Mouse (Mus musculus): ENCODE data around the gene Gbf1. TPM values are rescaled to one million over a fixed set of nuclear protein-coding genes. Genes with fewer than 3 reads are reported as not detected.

Gene Gbf1
- total and polyA plus RNA-seq, 3 experiments: 39.9 to 49.3 (median 40.0) TPM

GRCm38 (mm10) chr19:46282081-46282849 lies 130.0 kb downstream of the Gbf1 start:
- intact Hi-C loops (cut with DNase I): no loop called here
- Histone ChIP-seq H3K79me2 (replicated peaks; ENCODE audit: control insufficient read depth, insufficient read depth, low read length) (no peaks in the 10 kb centered on the region), H3K4me3 (no peak overlapping the region), H3K27ac (no peak overlapping the region), H3K4me1 (ENCODE audit: control insufficient read depth, insufficient read depth, low read length) (no peaks in the 10 kb centered on the region), H3K27me3 (ENCODE audit: control insufficient read depth, insufficient read depth, low read length) (no peaks in the 10 kb centered on the region), H3K36me3 (ENCODE audit: control insufficient read depth, insufficient read depth, low read length) (no peaks in the 10 kb centered on the region), H3K9ac (ENCODE audit: low read depth, low read length) (no peak overlapping the region)
- WGBS: 96% methylated on average over 11 of the region's 11 CpGs
- no peak for DNase-seq
- no peak for TF ChIP-seq EP300 (IDR thresholded peaks at IDR 0.05; ENCODE audit: insufficient read depth, low read depth, low read length)
- peak; percentile 5; the same call in 1 of the 2 replicates for TF ChIP-seq CTCF (IDR thresholded peaks at IDR 0.05)

- intact Hi-C loops (cut with DNase I): no loop called here
- no peaks in the 10 kb centered on the region for H3K36me3 ChIP-seq (ENCODE audit: control insufficient read depth, insufficient read depth, low read length)
- H3K27ac ChIP-seq: no peak overlapping the region
- H3K9ac ChIP-seq (ENCODE audit: low read depth, low read length): no peak overlapping the region
- WGBS: 84% methylated on average over 4 of the region's 4 CpGs
- no peaks in the 10 kb centered on the region for H3K79me2 ChIP-seq (replicated peaks; ENCODE audit: control insufficient read depth, insufficient read depth, low read length)
- no peaks in the 10 kb centered on the region for H3K27me3 ChIP-seq (ENCODE audit: control insufficient read depth, insufficient read depth, low read length)
- TF ChIP-seq CTCF (IDR thresholded peaks at IDR 0.05) (no peak), EP300 (IDR thresholded peaks at IDR 0.05; ENCODE audit: insufficient read depth, low read depth, low read length) (no peak), POLR2A (IDR thresholded peaks at IDR 0.05; ENCODE audit: insufficient read depth, low read depth, low read length) (no peak)
- H3K4me1 ChIP-seq (ENCODE audit: control insufficient read depth, insufficient read depth, low read length): no peaks in the 10 kb centered on the region
- H3K4me3 ChIP-seq: no peak overlapping the region
- no peak for DNase-seq
These were observed 132.4 kb downstream of the Gbf1 start for GRCm38 (mm10) chr19:46284686-46285085.

- H3K27me3 ChIP-seq (ENCODE audit: control insufficient read depth, insufficient read depth, low read length): no peaks in the 10 kb centered on the region
- TF ChIP-seq EP300 (IDR thresholded peaks at IDR 0.05; ENCODE audit: insufficient read depth, low read depth, low read length): no peak
- no peak for TF ChIP-seq POLR2A (IDR thresholded peaks at IDR 0.05; ENCODE audit: insufficient read depth, low read depth, low read length)
- no peak for TF ChIP-seq CTCF (IDR thresholded peaks at IDR 0.05)
- no peaks in the 10 kb centered on the region for H3K79me2 ChIP-seq (replicated peaks; ENCODE audit: control insufficient read depth, insufficient read depth, low read length)
- H3K4me3 ChIP-seq: no peak overlapping the region
- H3K9ac ChIP-seq (ENCODE audit: low read depth, low read length): no peak overlapping the region
- WGBS: 89% methylated on average over 7 of the region's 7 CpGs
- intact Hi-C loops (cut with DNase I): no loop called here
- no peaks in the 10 kb centered on the region for H3K36me3 ChIP-seq (ENCODE audit: control insufficient read depth, insufficient read depth, low read length)
- no peak overlapping the region for H3K27ac ChIP-seq
- DNase-seq: no peak
- no peaks in the 10 kb centered on the region for H3K4me1 ChIP-seq (ENCODE audit: control insufficient read depth, insufficient read depth, low read length)
These were observed 133.3 kb downstream of the Gbf1 start for GRCm38 (mm10) chr19:46285631-46286030.

DNA sequence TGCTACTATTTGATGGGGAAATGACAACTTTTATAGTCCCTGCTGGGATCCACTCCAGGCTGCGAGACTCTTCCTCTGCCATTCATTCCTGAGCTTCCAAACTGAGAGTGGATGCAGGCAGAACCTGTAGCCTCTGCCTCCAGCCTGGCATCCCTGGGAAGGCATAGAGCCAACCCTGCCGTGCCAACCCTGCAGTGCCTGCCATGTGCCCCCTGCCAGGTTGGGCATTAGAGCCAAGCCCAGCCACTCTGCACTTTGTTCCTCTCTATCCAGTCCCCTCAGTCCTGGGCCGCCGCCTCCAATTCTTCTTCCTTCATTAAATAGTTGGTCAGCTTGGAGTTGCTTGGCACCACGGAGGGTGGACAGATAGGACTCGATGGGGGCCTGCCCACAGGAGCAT lies 133.7 kb downstream of the Gbf1 start:
- Histone ChIP-seq H3K4me1 (ENCODE audit: control insufficient read depth, insufficient read depth, low read length) (no peaks in the 10 kb centered on the region), H3K79me2 (replicated peaks; ENCODE audit: control insufficient read depth, insufficient read depth, low read length) (no peaks in the 10 kb centered on the region), H3K27me3 (ENCODE audit: control insufficient read depth, insufficient read depth, low read length) (no peaks in the 10 kb centered on the region), H3K9ac (ENCODE audit: low read depth, low read length) (no peak overlapping the region), H3K27ac (no peak overlapping the region), H3K36me3 (ENCODE audit: control insufficient read depth, insufficient read depth, low read length) (no peaks in the 10 kb centered on the region), H3K4me3 (no peak overlapping the region)
- peak; percentile 46 to 54 for DNase-seq
- WGBS: 74% methylated on average over 6 of the region's 6 CpGs
- intact Hi-C loops (cut with DNase I): no loop called here
- no peak for TF ChIP-seq CTCF (IDR thresholded peaks at IDR 0.05)

GRCm38 (mm10) chr19:46286926-46287325 lies 134.6 kb downstream of the Gbf1 start:
- H3K27me3 ChIP-seq (ENCODE audit: control insufficient read depth, insufficient read depth, low read length): no peaks in the 10 kb centered on the region
- no peak overlapping the region for H3K9ac ChIP-seq (ENCODE audit: low read depth, low read length)
- no peaks in the 10 kb centered on the region for H3K79me2 ChIP-seq (replicated peaks; ENCODE audit: control insufficient read depth, insufficient read depth, low read length)
- DNase-seq: no peak
- H3K27ac ChIP-seq: no peak overlapping the region
- no peaks in the 10 kb centered on the region for H3K4me1 ChIP-seq (ENCODE audit: control insufficient read depth, insufficient read depth, low read length)
- TF ChIP-seq EP300 (IDR thresholded peaks at IDR 0.05; ENCODE audit: insufficient read depth, low read depth, low read length) (no peak), CTCF (IDR thresholded peaks at IDR 0.05) (no peak), POLR2A (IDR thresholded peaks at IDR 0.05; ENCODE audit: insufficient read depth, low read depth, low read length) (no peak)
- no peak overlapping the region for H3K4me3 ChIP-seq
- WGBS: 90% methylated on average over 3 of the region's 3 CpGs
- intact Hi-C loops (cut with DNase I): no loop called here
- no peaks in the 10 kb centered on the region for H3K36me3 ChIP-seq (ENCODE audit: control insufficient read depth, insufficient read depth, low read length)

DNA sequence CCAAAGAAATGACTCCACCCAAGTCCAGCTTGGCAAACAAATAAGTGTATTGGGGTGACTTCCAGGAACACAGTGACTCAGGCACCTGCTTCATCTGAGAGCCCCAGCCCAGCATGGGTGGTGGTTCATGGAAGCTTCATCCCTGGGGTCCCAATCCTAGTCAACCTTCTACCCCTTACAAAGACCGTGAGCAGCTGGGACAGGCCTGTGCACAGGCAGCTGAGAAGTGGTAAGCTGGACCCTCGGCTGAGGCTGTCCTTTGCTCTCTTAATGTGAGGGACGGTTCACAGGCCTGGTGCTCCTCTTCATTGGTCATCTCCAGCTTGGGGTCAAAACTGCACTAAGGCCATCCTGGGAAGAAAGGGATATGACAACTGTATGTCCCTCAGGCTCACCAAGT lies 135.3 kb downstream of the Gbf1 start:
- H3K79me2 ChIP-seq (replicated peaks; ENCODE audit: control insufficient read depth, insufficient read depth, low read length): no peaks in the 10 kb centered on the region
- 90% methylated on average over 3 of the region's 3 CpGs for WGBS
- DNase-seq: no peak
- no peaks in the 10 kb centered on the region for H3K36me3 ChIP-seq (ENCODE audit: control insufficient read depth, insufficient read depth, low read length)
- 0 out of 2 replicates have a peak, but pooled peaks cover 2% of the 10 kb centered on the region for H3K27me3 ChIP-seq (ENCODE audit: control insufficient read depth, insufficient read depth, low read length)
- intact Hi-C loops (cut with DNase I): no loop called here
- H3K4me1 ChIP-seq (ENCODE audit: control insufficient read depth, insufficient read depth, low read length): no peaks in the 10 kb centered on the region
- no peak overlapping the region for H3K27ac ChIP-seq
- H3K4me3 ChIP-seq: no peak overlapping the region
- H3K9ac ChIP-seq (ENCODE audit: low read depth, low read length): no peak overlapping the region
- no peak for TF ChIP-seq POLR2A (IDR thresholded peaks at IDR 0.05; ENCODE audit: insufficient read depth, low read depth, low read length)
- TF ChIP-seq CTCF (IDR thresholded peaks at IDR 0.05): no peak
- no peak for TF ChIP-seq EP300 (IDR thresholded peaks at IDR 0.05; ENCODE audit: insufficient read depth, low read depth, low read length)
